Mouse (Mus musculus): Measurements from ENCODE around the gene Trim10. TPM values are rescaled to one million over a fixed set of nuclear protein-coding genes. Genes with fewer than 3 reads are reported as not detected.
"Not testable (repeated sequence)": the region's sequence is repeated elsewhere in the genome, so short reads cannot be mapped to it uniquely, and the experiment has no call there.

Gene Trim10
- polyA plus RNA-seq (2014; fragmentation: Nextera tagmentation; extraction: Ambion mirVana) = 70.1 and 81.4 TPM in 2 replicates

- peak within 1 kb of the TSS; percentile 98 for H3K27ac ChIP-seq (ENCODE audit: low read depth, low read length)
- ATAC-seq (replicated peaks; ENCODE audit: low FRiP score) (peak; percentile 100), DNase-seq (ENCODE audit: low spot score) (peak; percentile 67)
- 45% methylated on average over 4 of the region's 4 CpGs for WGBS
- peaks cover 33% of the 10 kb centered on the region for H3K27me3 ChIP-seq (replicated peaks; ENCODE audit: control insufficient read depth, insufficient read depth, low read length)
- no peaks in the 10 kb centered on the region for H3K9me3 ChIP-seq (ENCODE audit: control insufficient read depth, low read length)
- peaks cover 13% of the 10 kb centered on the region for H3K4me1 ChIP-seq (replicated peaks; ENCODE audit: control insufficient read depth, insufficient read depth, low read length)
- peak within 1 kb of the TSS; percentile 85 for H3K9ac ChIP-seq (ENCODE audit: low read depth, low read length)
- H3K36me3 ChIP-seq (ENCODE audit: control insufficient read depth, insufficient read depth, low read length) = peaks cover 2% of the 10 kb centered on the region; the same call in 1 of the 2 replicates
- peak within 1 kb of the TSS; percentile 59 for H3K4me3 ChIP-seq (ENCODE audit: low read depth, low read length)
- H3K4me2 ChIP-seq = peak within 1 kb of the TSS; percentile 69
Observed at GRCm38 (mm10) chr17:36869284-36869954, at the start of gene Trim10. Gene Trim10, plus strand, starts transcription at chr17:36869574.

GRCm38 (mm10) chr17:36824005-36824404 is 45.4 kb upstream of the Trim10 start:
- no peak overlapping the region for H3K4me3 ChIP-seq (ENCODE audit: low read depth, low read length)
- H3K4me1 ChIP-seq (replicated peaks; ENCODE audit: control insufficient read depth, insufficient read depth, low read length) = no peaks in the 10 kb centered on the region
- peaks cover 3% of the 10 kb centered on the region; the same call in 1 of the 2 replicates for H3K27me3 ChIP-seq (replicated peaks; ENCODE audit: control insufficient read depth, insufficient read depth, low read length)
- ATAC-seq (replicated peaks; ENCODE audit: low FRiP score) = peak; percentile 49; the same call in 1 of the 2 replicates
- H3K27ac ChIP-seq (ENCODE audit: low read depth, low read length) = no peak overlapping the region
- H3K9ac ChIP-seq (ENCODE audit: low read depth, low read length) = no peak overlapping the region
- H3K9me3 ChIP-seq (ENCODE audit: control insufficient read depth, low read length) = no peaks in the 10 kb centered on the region
- no peak overlapping the region for H3K4me2 ChIP-seq
- no peaks in the 10 kb centered on the region for H3K36me3 ChIP-seq (ENCODE audit: control insufficient read depth, insufficient read depth, low read length)
- DNase-seq (ENCODE audit: low spot score) = no peak

GRCm38 (mm10) chr17:36825525-36825924 is 43.8 kb upstream of the Trim10 start:
- Histone ChIP-seq H3K36me3 (ENCODE audit: control insufficient read depth, insufficient read depth, low read length) (no peaks in the 10 kb centered on the region), H3K4me1 (replicated peaks; ENCODE audit: control insufficient read depth, insufficient read depth, low read length) (no peaks in the 10 kb centered on the region), H3K27ac (ENCODE audit: low read depth, low read length) (no peak overlapping the region), H3K9me3 (ENCODE audit: control insufficient read depth, low read length) (no peaks in the 10 kb centered on the region), H3K27me3 (replicated peaks; ENCODE audit: control insufficient read depth, insufficient read depth, low read length) (peaks cover 3% of the 10 kb centered on the region; the same call in 1 of the 2 replicates), H3K9ac (ENCODE audit: low read depth, low read length) (no peak overlapping the region), H3K4me3 (ENCODE audit: low read depth, low read length) (no peak overlapping the region), H3K4me2 (no peak overlapping the region)
- ATAC-seq (replicated peaks; ENCODE audit: low FRiP score) (no peak; the same call in 1 of the 2 replicates), DNase-seq (ENCODE audit: low spot score) (no peak)
- 22% methylated on average over 4 of the region's 4 CpGs for WGBS

GRCm38 (mm10) chr17:36826002-36826401 is 43.4 kb upstream of the Trim10 start:
- DNase-seq (ENCODE audit: low spot score); H3K4me3 ChIP-seq (ENCODE audit: low read depth, low read length); H3K4me1 ChIP-seq (replicated peaks; ENCODE audit: control insufficient read depth, insufficient read depth, low read length); H3K27me3 ChIP-seq (replicated peaks; ENCODE audit: control insufficient read depth, insufficient read depth, low read length); H3K36me3 ChIP-seq (ENCODE audit: control insufficient read depth, insufficient read depth, low read length); H3K4me2 ChIP-seq; H3K9me3 ChIP-seq (ENCODE audit: control insufficient read depth, low read length); H3K9ac ChIP-seq (ENCODE audit: low read depth, low read length); H3K27ac ChIP-seq (ENCODE audit: low read depth, low read length): not testable (repeated sequence)
- 15% methylated on average over 5 of the region's 5 CpGs for WGBS
- peak; percentile 17; the same call in 1 of the 2 replicates for ATAC-seq (replicated peaks; ENCODE audit: low FRiP score)

- Histone ChIP-seq H3K4me1 (replicated peaks; ENCODE audit: control insufficient read depth, insufficient read depth, low read length) (no peaks in the 10 kb centered on the region), H3K4me2 (no peak overlapping the region), H3K9ac (ENCODE audit: low read depth, low read length) (no peak overlapping the region), H3K27me3 (replicated peaks; ENCODE audit: control insufficient read depth, insufficient read depth, low read length) (peaks cover 3% of the 10 kb centered on the region; the same call in 1 of the 2 replicates), H3K36me3 (ENCODE audit: control insufficient read depth, insufficient read depth, low read length) (no peaks in the 10 kb centered on the region), H3K27ac (ENCODE audit: low read depth, low read length) (no peak overlapping the region), H3K4me3 (ENCODE audit: low read depth, low read length) (no peak overlapping the region), H3K9me3 (ENCODE audit: control insufficient read depth, low read length) (no peaks in the 10 kb centered on the region)
- WGBS = 66% methylated on average over 2 of the region's 2 CpGs
- ATAC-seq (replicated peaks; ENCODE audit: low FRiP score) (peak; percentile 59), DNase-seq (ENCODE audit: low spot score) (no peak)
Observed at GRCm38 (mm10) chr17:36828488-36828887, 40.9 kb upstream of the Trim10 start.

- Histone ChIP-seq H3K9me3 (ENCODE audit: control insufficient read depth, low read length) (no peaks in the 10 kb centered on the region), H3K27ac (ENCODE audit: low read depth, low read length) (no peak overlapping the region), H3K27me3 (replicated peaks; ENCODE audit: control insufficient read depth, insufficient read depth, low read length) (peaks cover 3% of the 10 kb centered on the region; the same call in 1 of the 2 replicates), H3K4me1 (replicated peaks; ENCODE audit: control insufficient read depth, insufficient read depth, low read length) (no peaks in the 10 kb centered on the region), H3K9ac (ENCODE audit: low read depth, low read length) (no peak overlapping the region), H3K4me3 (ENCODE audit: low read depth, low read length) (no peak overlapping the region), H3K4me2 (no peak overlapping the region), H3K36me3 (ENCODE audit: control insufficient read depth, insufficient read depth, low read length) (no peaks in the 10 kb centered on the region)
- no peak for DNase-seq (ENCODE audit: low spot score)
- ATAC-seq (replicated peaks; ENCODE audit: low FRiP score) = no peak
- WGBS = 68% methylated on average over 3 of the region's 3 CpGs
Observed at GRCm38 (mm10) chr17:36830470-36830869, 38.9 kb upstream of the Trim10 start.

GRCm38 (mm10) chr17:36832694-36833093 is 36.7 kb upstream of the Trim10 start:
- Histone ChIP-seq H3K4me1 (replicated peaks; ENCODE audit: control insufficient read depth, insufficient read depth, low read length) (no peaks in the 10 kb centered on the region; the same call in 1 of the 2 replicates), H3K9me3 (ENCODE audit: control insufficient read depth, low read length) (no peaks in the 10 kb centered on the region), H3K4me2 (no peak overlapping the region), H3K4me3 (ENCODE audit: low read depth, low read length) (no peak overlapping the region), H3K9ac (ENCODE audit: low read depth, low read length) (no peak overlapping the region), H3K36me3 (ENCODE audit: control insufficient read depth, insufficient read depth, low read length) (no peaks in the 10 kb centered on the region), H3K27me3 (replicated peaks; ENCODE audit: control insufficient read depth, insufficient read depth, low read length) (peaks cover 3% of the 10 kb centered on the region; the same call in 1 of the 2 replicates), H3K27ac (ENCODE audit: low read depth, low read length) (no peak overlapping the region)
- DNase-seq (ENCODE audit: low spot score) (no peak), ATAC-seq (replicated peaks; ENCODE audit: low FRiP score) (no peak)
- 54% methylated on average over 4 of the region's 4 CpGs for WGBS

GRCm38 (mm10) chr17:36835591-36836426 is 33.6 kb upstream of the Trim10 start:
- Histone ChIP-seq H3K4me3 (ENCODE audit: low read depth, low read length) (peak overlapping the region; percentile 66), H3K27me3 (replicated peaks; ENCODE audit: control insufficient read depth, insufficient read depth, low read length) (no peaks in the 10 kb centered on the region), H3K4me1 (replicated peaks; ENCODE audit: control insufficient read depth, insufficient read depth, low read length) (no peaks in the 10 kb centered on the region; the same call in 1 of the 2 replicates), H3K4me2 (peak overlapping the region; percentile 87), H3K9me3 (ENCODE audit: control insufficient read depth, low read length) (no peaks in the 10 kb centered on the region), H3K36me3 (ENCODE audit: control insufficient read depth, insufficient read depth, low read length) (no peaks in the 10 kb centered on the region), H3K27ac (ENCODE audit: low read depth, low read length) (peak overlapping the region; percentile 75), H3K9ac (ENCODE audit: low read depth, low read length) (0 out of 2 replicates have a peak overlapping the region, but pooled peaks have one; percentile 2)
- peak; percentile 32; the same call in 1 of the 2 replicates for ATAC-seq (replicated peaks; ENCODE audit: low FRiP score)
- 25% methylated on average over 12 of the region's 12 CpGs for WGBS
- peak; percentile 50 for DNase-seq (ENCODE audit: low spot score)

Data from liver, embryonic 11.5 days (tissue).